Mouse (Mus musculus) stomach, postnatal 0 days (tissue): ENCODE results near the gene Epas1. TPM values are rescaled to one million over a fixed set of nuclear protein-coding genes. Genes with fewer than 3 reads are reported as not detected.

Experiments
- ATAC-seq: fragments of 200-750 bp; cut with Nextera tagmentation; 2 replicates; pipeline ENCODE4 v1.8.0; 2017; ENCODE audit not compliant: low FRiP score, low TSS enrichment
- DNase-seq: peaks from one replicate; pipeline ENCODE4 v3.0.0-alpha.2; 2016; ENCODE audit warnings: low spot score
- H3K27ac ChIP-seq: fragments of 300-500 bp; sonication (generic); replicated peaks from 2 replicates; pipeline ENCODE4 v1.5.1; 2014; ENCODE audit warnings: mild to moderate bottlenecking, control low read depth
- H3K27me3 ChIP-seq: fragments of 300-500 bp; sonication (generic); 2 replicates; pipeline ENCODE4 v1.6.1; 2014; ENCODE audit warnings: low read length; ENCODE audit not compliant: control insufficient read depth, insufficient read depth
- H3K36me3 ChIP-seq: fragments of 300-500 bp; sonication (generic); 2 replicates; pipeline ENCODE4 v1.6.1; 2014; ENCODE audit warnings: low read length, mixed read lengths; ENCODE audit not compliant: control insufficient read depth, insufficient read depth
- H3K4me1 ChIP-seq: fragments of 300-500 bp; sonication (generic); replicated peaks from 2 replicates; pipeline ENCODE4 v1.6.1; 2014; ENCODE audit warnings: antibody characterized with exemption; ENCODE audit not compliant: control insufficient read depth, insufficient read depth
- H3K4me2 ChIP-seq: fragments of 300-500 bp; sonication (generic); replicated peaks from 2 replicates; pipeline ENCODE4 v1.6.1; 2014; ENCODE audit warnings: low read depth, mild to moderate bottlenecking, control low read depth, moderate library complexity
- H3K4me3 ChIP-seq: fragments of 300-500 bp; sonication (generic); 2 replicates; pipeline ENCODE4 v1.5.1; 2014; ENCODE audit warnings: low read depth, low read length, control low read depth
- H3K9ac ChIP-seq: fragments of 300-500 bp; sonication (generic); 2 replicates; pipeline ENCODE4 v1.6.1; 2014; ENCODE audit warnings: mild to moderate bottlenecking, low read length, control low read depth, mixed read lengths
- H3K9me3 ChIP-seq: fragments of 300-500 bp; sonication (generic); 2 replicates; pipeline ENCODE4 v1.6.1; 2016; ENCODE audit warnings: low read length; ENCODE audit not compliant: control insufficient read depth
- CTCF ChIP-seq: IDR thresholded peaks from 2 replicates; pipeline ENCODE4 v1.5.1; 2016; ENCODE audit warnings: antibody characterized with exemption, low read depth, mild to moderate bottlenecking, moderate library complexity
- EP300 ChIP-seq: optimal IDR thresholded peaks from 2 replicates; pipeline ENCODE3; 2016; ENCODE audit warnings: antibody characterized with exemption
- WGBS: fragments of 180-500 bp; shearing (Covaris S2); extraction: QIAGEN DNeasy Blood & Tissue Kit; methylation state at CpG from one replicate; pipeline ENCODE4 v1.1.7; 2014; 5-methylcytosine and 5-hydroxymethylcytosine counted together
- polyA plus RNA-seq: library from polyadenylated mRNA; unstranded; fragments of >200 nt; fragmentation: Nextera tagmentation; extraction: Ambion mirVana; gene quantifications from 2 replicates; pipeline ENCODE4 v1.2.1, GENCODE M21; 2015

Epas1 gene
- polyA plus RNA-seq, 1 experiment from 2014 or later, result 4.7 TPM

GRCm38 (mm10) chr17:86732024-86732423 is 21.5 kb upstream of the Epas1 start:
- Histone ChIP-seq H3K4me3 (no peak overlapping the region), H3K27me3 (no peaks in the 10 kb centered on the region), H3K36me3 (no peaks in the 10 kb centered on the region), H3K9ac (no peak overlapping the region), H3K4me1 (peaks cover 3% of the 10 kb centered on the region; the same call in 1 of the 2 replicates), H3K27ac (no peak overlapping the region), H3K9me3 (no peaks in the 10 kb centered on the region), H3K4me2 (no peak overlapping the region)
- WGBS, result 11% methylated on average over 11 of the region's 11 CpGs
- DNase-seq (peak; percentile 92), ATAC-seq (peak; percentile 98)
- no peak for TF ChIP-seq CTCF
- no peak for TF ChIP-seq EP300

- no peak overlapping the region for H3K4me2 ChIP-seq
- 76% methylated on average over 1 of the region's 1 CpGs for WGBS
- H3K36me3 ChIP-seq, result no peaks in the 10 kb centered on the region
- H3K9me3 ChIP-seq, result no peaks in the 10 kb centered on the region
- peaks cover 1% of the 10 kb centered on the region; the same call in 1 of the 2 replicates for H3K4me1 ChIP-seq
- no peak overlapping the region for H3K9ac ChIP-seq
- DNase-seq (no peak), ATAC-seq (no peak)
- TF ChIP-seq EP300 (no peak), CTCF (no peak)
- H3K27ac ChIP-seq, result no peak overlapping the region
- no peak overlapping the region for H3K4me3 ChIP-seq
- H3K27me3 ChIP-seq, result no peaks in the 10 kb centered on the region
Measured at GRCm38 (mm10) chr17:86732522-86732921, 21.0 kb upstream of the Epas1 start.

- Histone ChIP-seq H3K4me2 (no peak overlapping the region), H3K9ac (no peak overlapping the region), H3K9me3 (no peaks in the 10 kb centered on the region), H3K36me3 (no peaks in the 10 kb centered on the region), H3K27me3 (no peaks in the 10 kb centered on the region), H3K27ac (no peak overlapping the region), H3K4me3 (no peak overlapping the region), H3K4me1 (no peaks in the 10 kb centered on the region)
- WGBS, result 68% methylated on average over 4 of the region's 4 CpGs
- ATAC-seq, result no peak
- DNase-seq, result no peak
- no peak for TF ChIP-seq EP300
- TF ChIP-seq CTCF, result no peak
Measured at GRCm38 (mm10) chr17:86733644-86734043, 19.9 kb upstream of the Epas1 start.

GRCm38 (mm10) chr17:86738477-86738876 is 15.0 kb upstream of the Epas1 start:
- H3K4me3 ChIP-seq, result no peak overlapping the region
- no peak overlapping the region for H3K27ac ChIP-seq
- DNase-seq, result no peak
- WGBS, result 73% methylated on average over 6 of the region's 6 CpGs
- H3K36me3 ChIP-seq, result no peaks in the 10 kb centered on the region
- no peaks in the 10 kb centered on the region for H3K27me3 ChIP-seq
- TF ChIP-seq CTCF (no peak), EP300 (no peak)
- no peak overlapping the region for H3K4me2 ChIP-seq
- no peaks in the 10 kb centered on the region for H3K9me3 ChIP-seq
- H3K4me1 ChIP-seq, result no peaks in the 10 kb centered on the region
- no peak for ATAC-seq
- H3K9ac ChIP-seq, result no peak overlapping the region

GRCm38 (mm10) chr17:86743351-86743941 is 10.1 kb upstream of the Epas1 start:
- Histone ChIP-seq H3K27ac (no peak overlapping the region), H3K4me1 (no peaks in the 10 kb centered on the region), H3K9ac (no peak overlapping the region), H3K4me3 (no peak overlapping the region), H3K36me3 (no peaks in the 10 kb centered on the region), H3K4me2 (no peak overlapping the region), H3K9me3 (no peaks in the 10 kb centered on the region), H3K27me3 (no peaks in the 10 kb centered on the region)
- 71% methylated on average over 7 of the region's 7 CpGs for WGBS
- TF ChIP-seq EP300, result no peak
- TF ChIP-seq CTCF, result peak; percentile 55
- ATAC-seq (no peak), DNase-seq (no peak)

- no peak overlapping the region for H3K4me3 ChIP-seq
- 38% methylated on average over 6 of the region's 6 CpGs for WGBS
- TF ChIP-seq CTCF, result no peak
- no peak for TF ChIP-seq EP300
- DNase-seq (no peak), ATAC-seq (no peak)
- no peak overlapping the region for H3K4me2 ChIP-seq
- H3K4me1 ChIP-seq, result no peaks in the 10 kb centered on the region
- H3K36me3 ChIP-seq, result no peaks in the 10 kb centered on the region
- no peaks in the 10 kb centered on the region for H3K9me3 ChIP-seq
- no peak overlapping the region for H3K9ac ChIP-seq
- H3K27me3 ChIP-seq, result no peaks in the 10 kb centered on the region
- H3K27ac ChIP-seq, result no peak overlapping the region
Measured at GRCm38 (mm10) chr17:86744943-86745342, 8.6 kb upstream of the Epas1 start.
